Mouse (Mus musculus) erythroblast, embryonic 14.5 days (primary cell): Measurements from ENCODE around the gene Klhl41.

Experiments used
- GATA1 ChIP-seq: IDR thresholded peaks from 2 replicates; pipeline ENCODE4 v1.6.1; 2012; ENCODE audit warnings: low read length, inconsistent platforms, mixed read lengths
- TAL1 ChIP-seq: IDR thresholded peaks from 3 replicates; pipeline ENCODE4 v1.6.1; 2012; ENCODE audit warnings: low read length, inconsistent platforms, mixed read lengths

DNA sequence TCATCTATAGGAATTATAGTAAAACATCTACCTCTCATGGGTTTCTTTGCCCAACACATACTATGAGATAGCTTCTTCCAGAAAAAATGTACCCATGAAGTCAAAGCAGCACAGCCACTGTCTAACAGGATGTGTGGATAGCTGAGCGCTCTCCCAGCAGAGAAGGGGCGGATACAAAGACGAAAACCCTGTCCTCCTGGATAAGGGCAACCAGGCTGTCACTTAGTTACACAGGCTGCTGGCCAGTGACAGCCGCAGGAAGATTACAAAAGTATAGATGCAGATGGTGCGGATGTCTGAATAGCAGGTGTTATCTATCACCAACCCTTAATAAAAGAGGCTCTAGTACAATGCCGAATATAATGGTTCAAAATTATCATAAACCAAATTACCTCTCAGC lies 20.9 kb downstream of the Klhl41 start:
- no peak for TF ChIP-seq GATA1
- no peak for TF ChIP-seq TAL1
